Mouse (Mus musculus): ENCODE measurements at regions not wholly inside any gene's neighbourhood (a gene's known extent, or its start where the extent isn't known, plus 50 kb on each side); places are given as distances from the start of the nearest gene placed in this dataset.

- TF ChIP-seq CTCF (IDR thresholded peaks at IDR 0.05; ENCODE audit: insufficient read depth, low read length) (no peak), POLR2A (IDR thresholded peaks at IDR 0.05; ENCODE audit: borderline replicate concordance, extremely low read depth, low read depth, low read length) (no peak)
Observed at GRCm38 (mm10) chr4:7206987-7207386, 1031.9 kb downstream of the Car8 start.

All from lung, adult 2 months (tissue).